8 mouse cellular contexts compared by ENCODE assay signal in genomic region chr7:138398182-138398793, GRCm38 (mm10). TPM values are rescaled to one million over a fixed set of nuclear protein-coding genes. Genes with fewer than 3 reads are reported as not detected.
A peak's percentile ranks its signal among the peaks of the same experiment; 100 is the strongest.
DNase-seq lines count a peak whose midpoint lies in the region; ATAC-seq and TF ChIP-seq lines count a peak whose summit lies in the region.

No protein-coding gene starts in this region.

- peak; percentile 74 for ATAC-seq in midbrain, embryonic 16.5 days

- TF ChIP-seq EP300 in heart, adult 2 months (IDR thresholded peaks at IDR 0.05; ENCODE audit: insufficient read depth, low read depth, low read length) = no peak

- peak; percentile 27 to 55 for DNase-seq in adrenal gland, adult (ENCODE audit: inconsistent age in 2 of 2, low spot score in 1 of 2)
- DNase-seq in adrenal gland, adult 8-10 months = no peak
- DNase-seq in embryo, embryonic 10 days (ENCODE audit: low spot score) = peak; percentile 88
- peak; percentile 7 to 29 for DNase-seq in heart, adult 2 months
- DNase-seq in kidney, adult 2 months = peak; percentile 40
- DNase-seq in left cerebral cortex, postnatal 36 days (ENCODE audit: low spot score in 2 of 2) = peak; percentile 68 to 71
- peak; percentile 56 for DNase-seq in testis, postnatal 10 days (ENCODE audit: low spot score)

- 3% methylated on average over 21 of the region's 21 CpGs for WGBS in heart, adult 2 months
- 3% methylated on average over 21 of the region's 21 CpGs for WGBS in kidney, adult 2 months
- 1% methylated on average over 21 of the region's 21 CpGs for WGBS in midbrain, embryonic 16.5 days

- no peaks in the 10 kb centered on the region for H3K79me2 ChIP-seq in heart, adult 2 months (replicated peaks; ENCODE audit: control insufficient read depth, insufficient read depth, low read length)

- H3K9ac ChIP-seq in heart, adult 2 months (ENCODE audit: low read depth, low read length) = no peak overlapping the region
- H3K9ac ChIP-seq in midbrain, embryonic 16.5 days (ENCODE audit: low read depth, low read length) = peak overlapping the region; percentile 86

- H3K27ac ChIP-seq in heart, adult 2 months = no peak overlapping the region
- H3K27ac ChIP-seq in kidney, adult 2 months (ENCODE audit: insufficient read depth, low read depth, low read length) = no peak overlapping the region
- peak overlapping the region; percentile 80 for H3K27ac ChIP-seq in midbrain, embryonic 16.5 days (ENCODE audit: low read length)

- no peaks in the 10 kb centered on the region for H3K9me3 ChIP-seq in midbrain, embryonic 16.5 days (replicated peaks; ENCODE audit: control insufficient read depth, low read length, poor library complexity, severe bottlenecking)

- no peak for TF ChIP-seq POLR2A in heart, adult 2 months (IDR thresholded peaks at IDR 0.05; ENCODE audit: insufficient read depth, low read depth, low read length)
- no peak for TF ChIP-seq POLR2A in kidney, adult 2 months (IDR thresholded peaks at IDR 0.05; ENCODE audit: low read depth, low read length)

- H3K27me3 ChIP-seq in heart, adult 2 months (ENCODE audit: control insufficient read depth, insufficient read depth, low read length) = no peaks in the 10 kb centered on the region; the same call in none of the 2 replicates
- peaks cover 3% of the 10 kb centered on the region for H3K27me3 ChIP-seq in kidney, adult 2 months (replicated peaks; ENCODE audit: control insufficient read depth, insufficient read depth, low read length)
- 0 out of 2 replicates have a peak, but pooled peaks cover 4% of the 10 kb centered on the region for H3K27me3 ChIP-seq in midbrain, embryonic 16.5 days (ENCODE audit: control insufficient read depth, insufficient read depth, low read depth, low read length)

- H3K4me1 ChIP-seq in heart, adult 2 months (ENCODE audit: control insufficient read depth, insufficient read depth, low read length) = no peaks in the 10 kb centered on the region
- no peaks in the 10 kb centered on the region for H3K4me1 ChIP-seq in kidney, adult 2 months (ENCODE audit: control insufficient read depth, insufficient read depth, low read length)
- peaks cover 8% of the 10 kb centered on the region; the same call in 1 of the 2 replicates for H3K4me1 ChIP-seq in midbrain, embryonic 16.5 days (ENCODE audit: control insufficient read depth, insufficient read depth, low read length)

- no peaks in the 10 kb centered on the region for H3K36me3 ChIP-seq in heart, adult 2 months (ENCODE audit: control insufficient read depth, insufficient read depth, low read length)
- H3K36me3 ChIP-seq in kidney, adult 2 months (ENCODE audit: control insufficient read depth, insufficient read depth, low read length) = no peaks in the 10 kb centered on the region
- no peaks in the 10 kb centered on the region for H3K36me3 ChIP-seq in midbrain, embryonic 16.5 days (ENCODE audit: control insufficient read depth, insufficient read depth, low read length)

- TF ChIP-seq CTCF in heart, adult 2 months (IDR thresholded peaks at IDR 0.05) = peak; percentile 39
- peak; percentile 42; the same call in 1 of the 2 replicates for TF ChIP-seq CTCF in kidney, adult 2 months (conservative IDR thresholded peaks at IDR 0.05; ENCODE audit: insufficient read depth, insufficient read length, low read depth, low read length)

- no peak overlapping the region for H3K4me3 ChIP-seq in heart, adult 2 months
- no peak overlapping the region for H3K4me3 ChIP-seq in kidney, adult 2 months (ENCODE audit: insufficient read depth, low read depth, low read length)
- H3K4me3 ChIP-seq in midbrain, embryonic 16.5 days (ENCODE audit: low read depth, low read length) = peak overlapping the region; percentile 71

- intact Hi-C loops in heart, adult 2 months (cut with DNase I) = no loop called here
- intact Hi-C loops in left cerebral cortex, postnatal 36 days (cut with DNase I) = loop anchor here (10.0 kb wide), 1 partner anchor 793 kb away; no protein-coding TSS in a partner anchor

- H3K4me2 ChIP-seq in midbrain, embryonic 16.5 days (ENCODE audit: low read length) = peak overlapping the region; percentile 96

RNA-seq across cellular contexts. Expression of gene Tcerg1l, which starts 0.8 kb away (rescaled TPM):
- under 1 TPM in 2 of 4 experiments, not detected in 2; 0.18 to 0.22 TPM for total RNA-seq in adrenal gland, adult 8-10 months (2022)
- not detected for total RNA-seq in heart, adult 2 months (2021)
- polyA plus RNA-seq in heart, adult 2 months (2012; rRNA removed) = 0.09 TPM in 1 of 2 replicates, not detected in the other
- polyA plus RNA-seq in kidney, adult 2 months (2012; rRNA removed) = 0.03 and 0.16 TPM in 2 replicates
- 10 to 100 TPM; 10.5 to 14.9 TPM for total RNA-seq in left cerebral cortex, postnatal 36 days (2021)
- polyA plus RNA-seq in midbrain, embryonic 16.5 days (2015; fragmentation: Nextera tagmentation; extraction: Ambion mirVana) = 31.1 and 33.4 TPM in 2 replicates

Comparison
In these comparisons a context has a peak if more than half of its experiments do, and no peak if none do; other contexts are left out.
1. RNA of gene Tcerg1l, which starts 0.8 kb away (total RNA-seq): 10.5 to 14.9 TPM in left cerebral cortex, postnatal 36 days; 0.18 to 0.22 TPM in adrenal gland, adult 8-10 months and not detected in heart, adult 2 months; every median in the first group is over 4 times any median in the second.